Comparison of ENCODE assay signal across 11 mouse cellular contexts in genomic region chr19:8987816-8988215, GRCm38 (mm10). TPM values are rescaled to one million over a fixed set of nuclear protein-coding genes. Genes with fewer than 3 reads are reported as not detected.
DNase-seq lines count a peak whose midpoint lies in the region; ATAC-seq and TF ChIP-seq lines count a peak whose summit lies in the region.
"Had no signal": no experiment of that assay in that cellular context is flagged by ENCODE, and none has a peak within 500 bp of the region (broad histone marks: within the 10 kb centered on the region; RNA-seq: fewer than 3 reads in every experiment).

No protein-coding gene starts in this region.

- no peak for DNase-seq in intestine, embryonic 14.5 days (ENCODE audit: low spot score)
- no peak for DNase-seq in kidney, postnatal 36 days
- DNase-seq in liver, postnatal 0 days = no peak
- DNase-seq: embryo, embryonic 11 days; kidney, adult 2 months had no signal

- H3K4me3 ChIP-seq in intestine, embryonic 14.5 days (ENCODE audit: low read depth, low read length) = no peak overlapping the region; the same call in 1 of the 2 replicates
- H3K4me3 ChIP-seq in intestine, postnatal 0 days (ENCODE audit: low read depth, low read length) = no peak overlapping the region
- no peak overlapping the region for H3K4me3 ChIP-seq in embryonic facial prominence, embryonic 12.5 days
- H3K4me3 ChIP-seq in heart, embryonic 14.5 days (ENCODE audit: control insufficient read depth in 1 of 2, insufficient read depth in 1 of 2, low read depth in 1 of 2, low read length in 2 of 2) = no peak overlapping the region
- peak overlapping the region; percentile 92 for H3K4me3 ChIP-seq in myocyte
- no peak overlapping the region for H3K4me3 ChIP-seq in liver, postnatal 0 days (ENCODE audit: low read depth, low read length)
- H3K4me3 ChIP-seq: liver, embryonic 15.5 days had no signal

- H3K9ac ChIP-seq in intestine, embryonic 14.5 days (ENCODE audit: low read length) = no peak overlapping the region
- H3K9ac ChIP-seq in intestine, postnatal 0 days (ENCODE audit: low read depth, low read length) = no peak overlapping the region
- no peak overlapping the region for H3K9ac ChIP-seq in embryonic facial prominence, embryonic 12.5 days
- peak overlapping the region; percentile 97 for H3K9ac ChIP-seq in heart, embryonic 14.5 days (ENCODE audit: low read length)
- no peak overlapping the region for H3K9ac ChIP-seq in liver, postnatal 0 days (replicated peaks)
- H3K9ac ChIP-seq: liver, embryonic 15.5 days had no signal

- H3K27me3 ChIP-seq in intestine, embryonic 14.5 days (replicated peaks; ENCODE audit: control insufficient read depth, insufficient read depth, low read length) = no peaks in the 10 kb centered on the region
- H3K27me3 ChIP-seq in intestine, postnatal 0 days (replicated peaks; ENCODE audit: control insufficient read depth, insufficient read depth, low read length) = no peaks in the 10 kb centered on the region
- H3K27me3 ChIP-seq in embryonic facial prominence, embryonic 12.5 days = no peaks in the 10 kb centered on the region
- no peaks in the 10 kb centered on the region for H3K27me3 ChIP-seq in heart, embryonic 14.5 days (ENCODE audit: control insufficient read depth, insufficient read depth, low read length)
- no peaks in the 10 kb centered on the region for H3K27me3 ChIP-seq in myocyte (ENCODE audit: control insufficient read depth, insufficient read depth, insufficient read length)
- H3K27me3 ChIP-seq in liver, postnatal 0 days (ENCODE audit: insufficient read depth, low read length) = peaks cover 16% of the 10 kb centered on the region

- WGBS in intestine, embryonic 14.5 days = 32% methylated on average over 2 of the region's 2 CpGs
- WGBS in intestine, postnatal 0 days = 64% methylated on average over 2 of the region's 2 CpGs
- 34% methylated on average over 2 of the region's 2 CpGs for WGBS in embryonic facial prominence, embryonic 12.5 days
- WGBS in heart, embryonic 14.5 days = 19% methylated on average over 2 of the region's 2 CpGs
- WGBS in liver, postnatal 0 days (ENCODE audit: insufficient replicate concordance) = 70% methylated on average over 2 of the region's 2 CpGs

- H3ac ChIP-seq in myocyte (ENCODE audit: control insufficient read depth, insufficient read length) = no peak overlapping the region

- TF ChIP-seq POLR2A in myocyte (IDR thresholded peaks at IDR 0.05; ENCODE audit: insufficient read length, low read depth) = no peak

- H3K27ac ChIP-seq in intestine, embryonic 14.5 days (ENCODE audit: low read depth) = 0 out of 2 replicates have a peak overlapping the region, but pooled peaks have one; percentile 5
- H3K27ac ChIP-seq in intestine, postnatal 0 days (ENCODE audit: low read depth, low read length) = no peak overlapping the region
- H3K27ac ChIP-seq in embryonic facial prominence, embryonic 12.5 days = peak overlapping the region; percentile 97; the same call in 1 of the 2 replicates
- peak overlapping the region; percentile 97 to 98 for H3K27ac ChIP-seq in heart, embryonic 14.5 days (replicated peaks in 1 of 2; ENCODE audit: control insufficient read depth in 1 of 2, insufficient read depth in 1 of 2, low read depth in 2 of 2, low read length in 2 of 2)
- H3K27ac ChIP-seq in liver, postnatal 0 days (ENCODE audit: low read depth) = no peak overlapping the region
- H3K27ac ChIP-seq: liver, embryonic 15.5 days had no signal

- no peak overlapping the region for H3K4me2 ChIP-seq in intestine, embryonic 14.5 days (ENCODE audit: low read length)
- H3K4me2 ChIP-seq in intestine, postnatal 0 days (replicated peaks; ENCODE audit: low read depth) = no peak overlapping the region
- H3K4me2 ChIP-seq in embryonic facial prominence, embryonic 12.5 days (replicated peaks) = no peak overlapping the region
- peak overlapping the region; percentile 77 for H3K4me2 ChIP-seq in heart, embryonic 14.5 days (ENCODE audit: low read length)
- peak overlapping the region; percentile 84 for H3K4me2 ChIP-seq in myocyte (ENCODE audit: low read depth)
- no peak overlapping the region for H3K4me2 ChIP-seq in liver, postnatal 0 days (ENCODE audit: low read depth, low read length)

- peaks cover 40% of the 10 kb centered on the region for H3K79me2 ChIP-seq in myocyte (ENCODE audit: control insufficient read depth, insufficient read depth)

- TF ChIP-seq CTCF in intestine, postnatal 0 days (IDR thresholded peaks at IDR 0.05; ENCODE audit: low read depth) = no peak
- TF ChIP-seq CTCF in liver, postnatal 0 days (IDR thresholded peaks at IDR 0.05; ENCODE audit: low read depth) = no peak

- no peaks in the 10 kb centered on the region for H3K36me3 ChIP-seq in intestine, embryonic 14.5 days (ENCODE audit: control insufficient read depth, insufficient read depth, low read length)
- H3K36me3 ChIP-seq in intestine, postnatal 0 days (ENCODE audit: control insufficient read depth, insufficient read depth) = no peaks in the 10 kb centered on the region
- H3K36me3 ChIP-seq in embryonic facial prominence, embryonic 12.5 days = no peaks in the 10 kb centered on the region
- no peaks in the 10 kb centered on the region for H3K36me3 ChIP-seq in heart, embryonic 14.5 days (ENCODE audit: control insufficient read depth, insufficient read depth, low read length)
- H3K36me3 ChIP-seq in myocyte (ENCODE audit: control insufficient read depth, insufficient read depth) = no peaks in the 10 kb centered on the region
- H3K36me3 ChIP-seq in liver, postnatal 0 days (replicated peaks; ENCODE audit: insufficient read depth, low read length) = no peaks in the 10 kb centered on the region
- H3K36me3 ChIP-seq: liver, embryonic 15.5 days had no signal

- ATAC-seq in intestine, embryonic 14.5 days (replicated peaks; ENCODE audit: low FRiP score, low TSS enrichment, low read depth) = no peak
- no peak for ATAC-seq in intestine, postnatal 0 days
- ATAC-seq in embryonic facial prominence, embryonic 12.5 days (ENCODE audit: insufficient number of reproducible peaks, insufficient read depth, low FRiP score, low TSS enrichment) = no peak
- peak; percentile 20 for ATAC-seq in heart, embryonic 14.5 days (ENCODE audit: insufficient number of reproducible peaks, insufficient read depth, low FRiP score, low read depth)
- no peak for ATAC-seq in inflammation-experienced regulatory T-cells, adult 6 months
- ATAC-seq in liver, postnatal 0 days = no peak

- H3K4me1 ChIP-seq in intestine, embryonic 14.5 days (replicated peaks; ENCODE audit: control insufficient read depth, insufficient read depth, low read length) = peaks cover 61% of the 10 kb centered on the region
- H3K4me1 ChIP-seq in intestine, postnatal 0 days (replicated peaks; ENCODE audit: control insufficient read depth, insufficient read depth, low read length) = peaks cover 23% of the 10 kb centered on the region
- peaks cover 61% of the 10 kb centered on the region for H3K4me1 ChIP-seq in embryonic facial prominence, embryonic 12.5 days
- H3K4me1 ChIP-seq in heart, embryonic 14.5 days (ENCODE audit: control insufficient read depth in 2 of 2, insufficient read depth in 2 of 2, low read length in 2 of 2) = peaks cover 60 to 74% of the 10 kb centered on the region in 2 experiments
- H3K4me1 ChIP-seq in liver, postnatal 0 days (ENCODE audit: insufficient read depth) = peaks cover 56% of the 10 kb centered on the region

- H3K9me3 ChIP-seq in intestine, embryonic 14.5 days (ENCODE audit: control insufficient read depth, low read length) = no peaks in the 10 kb centered on the region
- no peaks in the 10 kb centered on the region for H3K9me3 ChIP-seq in intestine, postnatal 0 days (ENCODE audit: control insufficient read depth)
- no peaks in the 10 kb centered on the region for H3K9me3 ChIP-seq in embryonic facial prominence, embryonic 12.5 days
- H3K9me3 ChIP-seq in heart, embryonic 14.5 days (ENCODE audit: control insufficient read depth, low read length) = no peaks in the 10 kb centered on the region
- no peaks in the 10 kb centered on the region for H3K9me3 ChIP-seq in liver, postnatal 0 days (ENCODE audit: low read length)
- H3K9me3 ChIP-seq: liver, embryonic 15.5 days had no signal

- no peak for TF ChIP-seq EP300 in liver, postnatal 0 days (IDR thresholded peaks at IDR 0.05; ENCODE audit: low read depth)

RNA-seq across cellular contexts. Expression of gene Ahnak, which starts 1.3 kb away (rescaled TPM):
- polyA plus RNA-seq in intestine, embryonic 14.5 days (2014; fragmentation: Nextera tagmentation; extraction: Ambion mirVana) = 21.6 and 22.2 TPM in 2 replicates
- 26.2 and 30.1 TPM in 2 replicates for polyA plus RNA-seq in intestine, postnatal 0 days (2015; fragmentation: Nextera tagmentation; extraction: Ambion mirVana)
- polyA plus RNA-seq in embryonic facial prominence, embryonic 12.5 days (2016; fragmentation: Nextera tagmentation; extraction: Ambion mirVana) = 24.4 and 27.7 TPM in 2 replicates
- 29.4 and 30.6 TPM in 2 replicates for polyA plus RNA-seq in heart, embryonic 14.5 days (2014; fragmentation: Nextera tagmentation; extraction: Ambion mirVana)
- 93.3 TPM for polyA plus RNA-seq in myocyte (2012; fragmentation: generic; extraction: Trizol)
- polyA plus RNA-seq in inflammation-experienced regulatory T-cells, adult 6 months (2017; shearing (Covaris generic)) = 10 to 100 TPM; 42.4 to 81.3 (median 54.5) TPM
- polyA plus RNA-seq in liver, postnatal 0 days (2015; fragmentation: Nextera tagmentation; extraction: Ambion mirVana) = 3.5 and 4.0 TPM in 2 replicates

RNA-seq across cellular contexts. Expression of gene Eef1g, which starts 21.0 kb away (rescaled TPM):
- polyA plus RNA-seq in intestine, embryonic 14.5 days (2014; fragmentation: Nextera tagmentation; extraction: Ambion mirVana) = 501 and 531 TPM in 2 replicates
- 164 and 168 TPM in 2 replicates for polyA plus RNA-seq in intestine, postnatal 0 days (2015; fragmentation: Nextera tagmentation; extraction: Ambion mirVana)
- polyA plus RNA-seq in embryonic facial prominence, embryonic 12.5 days (2016; fragmentation: Nextera tagmentation; extraction: Ambion mirVana) = 471 and 477 TPM in 2 replicates
- polyA plus RNA-seq in heart, embryonic 14.5 days (2014; fragmentation: Nextera tagmentation; extraction: Ambion mirVana) = 234 and 253 TPM in 2 replicates
- 896 TPM for polyA plus RNA-seq in myocyte (2012; fragmentation: generic; extraction: Trizol)
- 100 to 1,000 TPM; 465 to 725 (median 677) TPM for polyA plus RNA-seq in inflammation-experienced regulatory T-cells, adult 6 months (2017; shearing (Covaris generic))
- 129 and 134 TPM in 2 replicates for polyA plus RNA-seq in liver, postnatal 0 days (2015; fragmentation: Nextera tagmentation; extraction: Ambion mirVana)

RNA-seq across cellular contexts. Expression of gene Tut1, which starts 34.2 kb away (rescaled TPM):
- 33.3 and 33.5 TPM in 2 replicates for polyA plus RNA-seq in intestine, embryonic 14.5 days (2014; fragmentation: Nextera tagmentation; extraction: Ambion mirVana)
- polyA plus RNA-seq in intestine, postnatal 0 days (2015; fragmentation: Nextera tagmentation; extraction: Ambion mirVana) = 10.7 and 11.1 TPM in 2 replicates
- polyA plus RNA-seq in embryonic facial prominence, embryonic 12.5 days (2016; fragmentation: Nextera tagmentation; extraction: Ambion mirVana) = 35.6 and 38.1 TPM in 2 replicates
- 14.5 and 15.6 TPM in 2 replicates for polyA plus RNA-seq in heart, embryonic 14.5 days (2014; fragmentation: Nextera tagmentation; extraction: Ambion mirVana)
- polyA plus RNA-seq in myocyte (2012; fragmentation: generic; extraction: Trizol) = 24.9 TPM
- polyA plus RNA-seq in inflammation-experienced regulatory T-cells, adult 6 months (2017; shearing (Covaris generic)) = 10 to 100 TPM; 17.6 to 38.3 (median 35.3) TPM
- polyA plus RNA-seq in liver, postnatal 0 days (2015; fragmentation: Nextera tagmentation; extraction: Ambion mirVana) = 9.0 and 10.7 TPM in 2 replicates

RNA-seq across cellular contexts. Expression of gene Mta2, which starts 46.1 kb away (rescaled TPM):
- 40.3 and 40.7 TPM in 2 replicates for polyA plus RNA-seq in intestine, embryonic 14.5 days (2014; fragmentation: Nextera tagmentation; extraction: Ambion mirVana)
- 53.1 and 54.1 TPM in 2 replicates for polyA plus RNA-seq in intestine, postnatal 0 days (2015; fragmentation: Nextera tagmentation; extraction: Ambion mirVana)
- polyA plus RNA-seq in embryonic facial prominence, embryonic 12.5 days (2016; fragmentation: Nextera tagmentation; extraction: Ambion mirVana) = 202 and 211 TPM in 2 replicates
- 19.8 and 26.5 TPM in 2 replicates for polyA plus RNA-seq in heart, embryonic 14.5 days (2014; fragmentation: Nextera tagmentation; extraction: Ambion mirVana)
- polyA plus RNA-seq in myocyte (2012; fragmentation: generic; extraction: Trizol) = 81.5 TPM
- polyA plus RNA-seq in inflammation-experienced regulatory T-cells, adult 6 months (2017; shearing (Covaris generic)) = 10 to 100 TPM; 78.8 to 96.7 (median 81.2) TPM
- 43.0 and 45.7 TPM in 2 replicates for polyA plus RNA-seq in liver, postnatal 0 days (2015; fragmentation: Nextera tagmentation; extraction: Ambion mirVana)

RNA-seq across cellular contexts. Expression of gene Eml3, which starts 58.5 kb away (rescaled TPM):
- 16.8 and 18.4 TPM in 2 replicates for polyA plus RNA-seq in intestine, embryonic 14.5 days (2014; fragmentation: Nextera tagmentation; extraction: Ambion mirVana)
- polyA plus RNA-seq in intestine, postnatal 0 days (2015; fragmentation: Nextera tagmentation; extraction: Ambion mirVana) = 12.0 and 13.6 TPM in 2 replicates
- 29.0 and 29.7 TPM in 2 replicates for polyA plus RNA-seq in embryonic facial prominence, embryonic 12.5 days (2016; fragmentation: Nextera tagmentation; extraction: Ambion mirVana)
- polyA plus RNA-seq in heart, embryonic 14.5 days (2014; fragmentation: Nextera tagmentation; extraction: Ambion mirVana) = 9.0 TPM in 2 replicates
- 14.7 TPM for polyA plus RNA-seq in myocyte (2012; fragmentation: generic; extraction: Trizol)
- polyA plus RNA-seq in inflammation-experienced regulatory T-cells, adult 6 months (2017; shearing (Covaris generic)) = 10 to 100 TPM; 20.3 to 25.7 (median 20.4) TPM
- polyA plus RNA-seq in liver, postnatal 0 days (2015; fragmentation: Nextera tagmentation; extraction: Ambion mirVana) = 8.0 and 9.5 TPM in 2 replicates

Comparison
In these comparisons a context has a peak if more than half of its experiments do, and no peak if none do; other contexts are left out.
1. H3K27ac ChIP-seq: peak in intestine, embryonic 14.5 days (single experiment), embryonic facial prominence, embryonic 12.5 days (single experiment) and heart, embryonic 14.5 days (2 of 2); none in intestine, postnatal 0 days (single experiment) and liver, postnatal 0 days (single experiment).
2. H3K4me2 ChIP-seq: peak in heart, embryonic 14.5 days (single experiment) and myocyte (single experiment); none in intestine, embryonic 14.5 days (single experiment), intestine, postnatal 0 days (single experiment), embryonic facial prominence, embryonic 12.5 days (single experiment) and liver, postnatal 0 days (single experiment).